Mouse (Mus musculus): ENCODE data around the gene Plekhj1. TPM values are rescaled to one million over a fixed set of nuclear protein-coding genes. Genes with fewer than 3 reads are reported as not detected.
"Not testable (repeated sequence)": the region's sequence is repeated elsewhere in the genome, so short reads cannot be mapped to it uniquely, and the experiment has no call there.

The Plekhj1 gene
- polyA plus RNA-seq, 1 experiment from 2014 or later = 133 TPM

GRCm38 (mm10) chr10:80835617-80836016, 37.2 kb upstream of the Plekhj1 start:
- H3K4me2 ChIP-seq = peak overlapping the region; percentile 24
- no peaks in the 10 kb centered on the region for H3K9me3 ChIP-seq
- peaks cover 22% of the 10 kb centered on the region for H3K27me3 ChIP-seq
- ATAC-seq (ENCODE audit: low FRiP score, low read depth) = peak; percentile 31; the same call in 1 of the 2 replicates
- H3K27ac ChIP-seq (replicated peaks) = no peak overlapping the region
- no peak overlapping the region for H3K4me3 ChIP-seq
- no peak overlapping the region for H3K9ac ChIP-seq
- H3K4me1 ChIP-seq (replicated peaks) = peaks cover 14% of the 10 kb centered on the region; the same call in 1 of the 2 replicates
- WGBS = 43% methylated on average over 30 of the region's 30 CpGs
- H3K36me3 ChIP-seq = peaks cover 8% of the 10 kb centered on the region

- peaks cover 24% of the 10 kb centered on the region for H3K36me3 ChIP-seq
- H3K27ac ChIP-seq (replicated peaks) = no peak overlapping the region
- no peak for ATAC-seq (ENCODE audit: low FRiP score, low read depth)
- H3K9me3 ChIP-seq = no peaks in the 10 kb centered on the region
- 39% methylated on average over 7 of the region's 7 CpGs for WGBS
- peaks cover 22% of the 10 kb centered on the region for H3K27me3 ChIP-seq
- no peak overlapping the region for H3K4me3 ChIP-seq
- no peak overlapping the region for H3K4me2 ChIP-seq
- peaks cover 29% of the 10 kb centered on the region for H3K4me1 ChIP-seq (replicated peaks)
- H3K9ac ChIP-seq = no peak overlapping the region
Measured at GRCm38 (mm10) chr10:80832818-80833217, 34.4 kb upstream of the Plekhj1 start.

- 6% methylated on average over 9 of the region's 9 CpGs for WGBS
Measured at GRCm38 (mm10) chr10:80831136-80831535, 32.7 kb upstream of the Plekhj1 start.

GRCm38 (mm10) chr10:80829359-80830278, 31.2 kb upstream of the Plekhj1 start:
- H3K4me3 ChIP-seq = no peak overlapping the region
- no peak for ATAC-seq (ENCODE audit: low FRiP score, low read depth)
- no peaks in the 10 kb centered on the region for H3K9me3 ChIP-seq
- peaks cover 24% of the 10 kb centered on the region for H3K36me3 ChIP-seq
- WGBS = 60% methylated on average over 1 of the region's 1 CpGs
- H3K4me2 ChIP-seq = no peak overlapping the region
- H3K4me1 ChIP-seq (replicated peaks) = peaks cover 25% of the 10 kb centered on the region
- H3K9ac ChIP-seq = no peak overlapping the region
- H3K27me3 ChIP-seq = peaks cover 13% of the 10 kb centered on the region
- no peak overlapping the region for H3K27ac ChIP-seq (replicated peaks)

More at GRCm38 (mm10) chr10:80831136-80831535, 32.7 kb upstream of the Plekhj1 start:
- ATAC-seq (ENCODE audit: low FRiP score, low read depth) = no peak
- peaks cover 22% of the 10 kb centered on the region for H3K27me3 ChIP-seq
- no peak overlapping the region for H3K4me3 ChIP-seq
- no peaks in the 10 kb centered on the region for H3K9me3 ChIP-seq
- H3K9ac ChIP-seq = no peak overlapping the region
- peaks cover 34% of the 10 kb centered on the region for H3K4me1 ChIP-seq (replicated peaks)
- H3K36me3 ChIP-seq = peaks cover 24% of the 10 kb centered on the region
- no peak overlapping the region for H3K4me2 ChIP-seq
- H3K27ac ChIP-seq (replicated peaks) = no peak overlapping the region

GRCm38 (mm10) chr10:80828587-80828986, 30.2 kb upstream of the Plekhj1 start:
- Histone ChIP-seq H3K4me3 (peak overlapping the region; percentile 85), H3K4me1 (replicated peaks) (peaks cover 25% of the 10 kb centered on the region), H3K36me3 (peaks cover 19% of the 10 kb centered on the region), H3K4me2 (peak overlapping the region; percentile 95)
- not testable (repeated sequence) for ATAC-seq (ENCODE audit: low FRiP score, low read depth); H3K9me3 ChIP-seq; H3K27me3 ChIP-seq; H3K9ac ChIP-seq; H3K27ac ChIP-seq (replicated peaks)
- WGBS = 82% methylated on average over 9 of the region's 9 CpGs

GRCm38 (mm10) chr10:80827870-80828420, 29.5 kb upstream of the Plekhj1 start:
- no peak for ATAC-seq (ENCODE audit: low FRiP score, low read depth)

GRCm38 (mm10) chr10:80827063-80827869, 28.8 kb upstream of the Plekhj1 start:
- 8% methylated on average over 29 of the region's 29 CpGs for WGBS

More at GRCm38 (mm10) chr10:80827870-80828420, 29.5 kb upstream of the Plekhj1 start:
- Histone ChIP-seq H3K36me3 (peaks cover 19% of the 10 kb centered on the region), H3K4me1 (replicated peaks) (peaks cover 25% of the 10 kb centered on the region), H3K27ac (replicated peaks) (no peak overlapping the region), H3K27me3 (no peaks in the 10 kb centered on the region), H3K9me3 (no peaks in the 10 kb centered on the region), H3K4me3 (peak overlapping the region; percentile 85), H3K4me2 (peak overlapping the region; percentile 95), H3K9ac (peak overlapping the region; percentile 93)
- WGBS = 67% methylated on average over 10 of the region's 10 CpGs

GRCm38 (mm10) chr10:80826151-80827062, 28.0 kb upstream of the Plekhj1 start, which contains the start of gene Oaz1:
Gene Oaz1 (plus strand): TSS chr10:80826656.
- Histone ChIP-seq H3K4me3 (peak within 1 kb of the TSS; percentile 85), H3K4me2 (peak within 1 kb of the TSS; percentile 95), H3K27ac (replicated peaks) (peak within 1 kb of the TSS; percentile 93), H3K27me3 (no peaks in the 10 kb centered on the region), H3K9ac (peak within 1 kb of the TSS; percentile 93), H3K9me3 (no peaks in the 10 kb centered on the region), H3K4me1 (replicated peaks) (peaks cover 25% of the 10 kb centered on the region), H3K36me3 (peaks cover 19% of the 10 kb centered on the region)
- under 1% methylated on average over 81 of the region's 82 CpGs for WGBS
- peak; percentile 98 for ATAC-seq (ENCODE audit: low FRiP score, low read depth)

More at GRCm38 (mm10) chr10:80827063-80827869, 28.8 kb upstream of the Plekhj1 start:
- Histone ChIP-seq H3K27ac (replicated peaks) (peak overlapping the region; percentile 93), H3K9me3 (no peaks in the 10 kb centered on the region), H3K36me3 (peaks cover 19% of the 10 kb centered on the region), H3K9ac (peak overlapping the region; percentile 93), H3K4me2 (peak overlapping the region; percentile 95), H3K27me3 (no peaks in the 10 kb centered on the region), H3K4me3 (peak overlapping the region; percentile 85), H3K4me1 (replicated peaks) (peaks cover 25% of the 10 kb centered on the region)
- no peak for ATAC-seq (ENCODE audit: low FRiP score, low read depth)

GRCm38 (mm10) chr10:80824827-80825226, 26.4 kb upstream of the Plekhj1 start:
- Histone ChIP-seq H3K36me3 (peaks cover 8% of the 10 kb centered on the region), H3K4me3 (no peak overlapping the region), H3K4me2 (no peak overlapping the region), H3K4me1 (replicated peaks) (peaks cover 21% of the 10 kb centered on the region), H3K27me3 (no peaks in the 10 kb centered on the region), H3K9ac (no peak overlapping the region), H3K27ac (replicated peaks) (no peak overlapping the region), H3K9me3 (no peaks in the 10 kb centered on the region)
- ATAC-seq (ENCODE audit: low FRiP score, low read depth) = no peak
- WGBS = 81% methylated on average over 2 of the region's 2 CpGs

- H3K36me3 ChIP-seq = 0 out of 2 replicates have a peak, but pooled peaks cover under 1% of the 10 kb centered on the region
- no peaks in the 10 kb centered on the region for H3K9me3 ChIP-seq
- ATAC-seq (ENCODE audit: low FRiP score, low read depth) = no peak
- no peak overlapping the region for H3K4me2 ChIP-seq
- no peak overlapping the region for H3K4me3 ChIP-seq
- H3K27me3 ChIP-seq = no peaks in the 10 kb centered on the region
- H3K27ac ChIP-seq (replicated peaks) = no peak overlapping the region
- WGBS = 73% methylated on average over 8 of the region's 8 CpGs
- no peak overlapping the region for H3K9ac ChIP-seq
- peaks cover 14% of the 10 kb centered on the region for H3K4me1 ChIP-seq (replicated peaks)
Measured at GRCm38 (mm10) chr10:80823847-80824643, 25.6 kb upstream of the Plekhj1 start.
